Mouse (Mus musculus): ENCODE measurements around the gene Trim66. TPM values are rescaled to one million over a fixed set of nuclear protein-coding genes. Genes with fewer than 3 reads are reported as not detected.

The Trim66 gene
- polyA plus RNA-seq, 1 experiment from 2014 or later: 0.02 TPM

GRCm38 (mm10) chr7:109541609-109542363 lies 33.9 kb upstream of the Trim66 start:
- Histone ChIP-seq H3K9me3 (ENCODE audit: low read length) (no peaks in the 10 kb centered on the region), H3K27me3 (ENCODE audit: insufficient read depth, low read length) (no peaks in the 10 kb centered on the region), H3K27ac (ENCODE audit: low read depth) (no peak overlapping the region), H3K9ac (replicated peaks) (no peak overlapping the region), H3K4me3 (ENCODE audit: low read depth, low read length) (no peak overlapping the region), H3K36me3 (replicated peaks; ENCODE audit: insufficient read depth, low read length) (peaks cover 44% of the 10 kb centered on the region), H3K4me2 (ENCODE audit: low read depth, low read length) (no peak overlapping the region), H3K4me1 (ENCODE audit: insufficient read depth) (no peaks in the 10 kb centered on the region)
- 44% methylated on average over 10 of the region's 10 CpGs for WGBS (ENCODE audit: insufficient replicate concordance)
- TF ChIP-seq CTCF (IDR thresholded peaks at IDR 0.05; ENCODE audit: low read depth) (no peak), EP300 (IDR thresholded peaks at IDR 0.05; ENCODE audit: low read depth) (no peak)
- no peak for DNase-seq
- ATAC-seq: peak; percentile 48; the same call in 1 of the 2 replicates

GRCm38 (mm10) chr7:109540902-109541301 lies 33.0 kb upstream of the Trim66 start:
- Histone ChIP-seq H3K27me3 (ENCODE audit: insufficient read depth, low read length) (no peaks in the 10 kb centered on the region), H3K9ac (replicated peaks) (no peak overlapping the region), H3K4me2 (ENCODE audit: low read depth, low read length) (no peak overlapping the region), H3K27ac (ENCODE audit: low read depth) (no peak overlapping the region), H3K9me3 (ENCODE audit: low read length) (no peaks in the 10 kb centered on the region), H3K4me3 (ENCODE audit: low read depth, low read length) (no peak overlapping the region), H3K36me3 (replicated peaks; ENCODE audit: insufficient read depth, low read length) (peaks cover 44% of the 10 kb centered on the region), H3K4me1 (ENCODE audit: insufficient read depth) (no peaks in the 10 kb centered on the region)
- DNase-seq: no peak
- TF ChIP-seq EP300 (IDR thresholded peaks at IDR 0.05; ENCODE audit: low read depth): no peak
- no peak for TF ChIP-seq CTCF (IDR thresholded peaks at IDR 0.05; ENCODE audit: low read depth)
- ATAC-seq: no peak

DNA sequence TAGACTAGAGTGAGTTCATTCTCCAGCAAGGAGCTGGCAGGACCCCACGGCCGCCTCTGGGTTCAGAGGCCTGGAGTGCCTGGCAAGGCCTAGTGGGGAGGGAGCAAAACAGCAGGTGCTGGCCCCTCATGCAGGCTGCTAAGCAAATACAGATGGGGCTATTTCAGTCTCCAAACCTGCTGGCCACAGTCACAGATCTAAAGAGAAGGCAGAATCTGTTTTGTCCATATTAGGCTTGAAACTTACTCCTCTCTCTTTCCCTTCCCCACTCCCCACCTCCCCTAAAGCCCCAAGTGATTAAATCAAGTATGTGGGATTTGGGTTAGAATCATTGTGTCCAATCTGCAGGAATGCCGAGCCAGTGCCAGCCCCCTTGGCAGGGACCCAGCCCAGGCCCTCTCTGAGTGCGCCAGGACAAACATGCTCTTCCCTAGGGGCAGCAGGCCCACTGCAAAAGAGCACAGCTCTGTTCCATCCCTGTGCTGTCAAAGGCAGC lies 28.6 kb upstream of the Trim66 start:
- no peak for DNase-seq
- peaks cover 41% of the 10 kb centered on the region for H3K36me3 ChIP-seq (replicated peaks; ENCODE audit: insufficient read depth, low read length)

GRCm38 (mm10) chr7:109534921-109535320 lies 27.0 kb upstream of the Trim66 start:
- ATAC-seq: no peak
- H3K4me2 ChIP-seq (ENCODE audit: low read depth, low read length): no peak overlapping the region
- no peaks in the 10 kb centered on the region for H3K4me1 ChIP-seq (ENCODE audit: insufficient read depth)
- TF ChIP-seq EP300 (IDR thresholded peaks at IDR 0.05; ENCODE audit: low read depth) (no peak), CTCF (IDR thresholded peaks at IDR 0.05; ENCODE audit: low read depth) (no peak)
- no peak overlapping the region for H3K4me3 ChIP-seq (ENCODE audit: low read depth, low read length)
- peaks cover 42% of the 10 kb centered on the region for H3K36me3 ChIP-seq (replicated peaks; ENCODE audit: insufficient read depth, low read length)
- H3K9ac ChIP-seq (replicated peaks): no peak overlapping the region
- H3K27ac ChIP-seq (ENCODE audit: low read depth): no peak overlapping the region
- H3K27me3 ChIP-seq (ENCODE audit: insufficient read depth, low read length): no peaks in the 10 kb centered on the region
- DNase-seq: no peak
- 87% methylated on average over 3 of the region's 3 CpGs for WGBS (ENCODE audit: insufficient replicate concordance)
- no peaks in the 10 kb centered on the region for H3K9me3 ChIP-seq (ENCODE audit: low read length)

More for the DNA sequence above, 28.6 kb upstream of the Trim66 start:
- Histone ChIP-seq H3K27ac (ENCODE audit: low read depth) (no peak overlapping the region), H3K4me2 (ENCODE audit: low read depth, low read length) (no peak overlapping the region), H3K27me3 (ENCODE audit: insufficient read depth, low read length) (no peaks in the 10 kb centered on the region), H3K4me3 (ENCODE audit: low read depth, low read length) (no peak overlapping the region), H3K4me1 (ENCODE audit: insufficient read depth) (no peaks in the 10 kb centered on the region), H3K9me3 (ENCODE audit: low read length) (no peaks in the 10 kb centered on the region), H3K9ac (replicated peaks) (no peak overlapping the region)
- TF ChIP-seq CTCF (IDR thresholded peaks at IDR 0.05; ENCODE audit: low read depth): no peak
- TF ChIP-seq EP300 (IDR thresholded peaks at IDR 0.05; ENCODE audit: low read depth): no peak
- ATAC-seq: no peak
- WGBS (ENCODE audit: insufficient replicate concordance): 81% methylated on average over 4 of the region's 4 CpGs

DNA sequence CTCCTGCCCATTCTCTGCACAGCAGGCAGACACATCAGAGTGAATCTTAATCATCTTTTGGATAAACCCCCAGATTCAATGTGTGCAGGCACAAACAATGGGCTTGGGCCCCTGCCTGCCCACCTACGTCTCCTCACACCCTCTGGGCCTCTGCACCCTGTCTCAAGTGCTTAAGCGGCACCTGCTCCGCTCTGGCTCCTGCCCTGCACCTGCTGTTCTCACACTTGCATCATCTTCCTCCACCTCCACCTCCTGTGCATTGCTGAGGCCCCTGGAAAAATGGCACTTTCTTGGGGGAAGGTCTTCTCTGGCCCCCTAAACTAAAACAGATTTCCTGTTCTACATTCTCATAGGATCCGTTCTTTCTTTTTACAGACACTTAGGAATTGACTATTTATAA lies 26.0 kb upstream of the Trim66 start:
- H3K36me3 ChIP-seq (replicated peaks; ENCODE audit: insufficient read depth, low read length): peaks cover 35% of the 10 kb centered on the region

GRCm38 (mm10) chr7:109533129-109533528 lies 25.2 kb upstream of the Trim66 start:
- Histone ChIP-seq H3K9ac (replicated peaks) (no peak overlapping the region), H3K27ac (ENCODE audit: low read depth) (no peak overlapping the region), H3K27me3 (ENCODE audit: insufficient read depth, low read length) (no peaks in the 10 kb centered on the region), H3K4me1 (ENCODE audit: insufficient read depth) (no peaks in the 10 kb centered on the region), H3K4me2 (ENCODE audit: low read depth, low read length) (no peak overlapping the region), H3K4me3 (ENCODE audit: low read depth, low read length) (no peak overlapping the region), H3K36me3 (replicated peaks; ENCODE audit: insufficient read depth, low read length) (peaks cover 34% of the 10 kb centered on the region), H3K9me3 (ENCODE audit: low read length) (no peaks in the 10 kb centered on the region)
- TF ChIP-seq CTCF (IDR thresholded peaks at IDR 0.05; ENCODE audit: low read depth): no peak
- no peak for TF ChIP-seq EP300 (IDR thresholded peaks at IDR 0.05; ENCODE audit: low read depth)
- DNase-seq (no peak), ATAC-seq (no peak)
- 68% methylated on average over 4 of the region's 4 CpGs for WGBS (ENCODE audit: insufficient replicate concordance)

More for the DNA sequence above, 26.0 kb upstream of the Trim66 start:
- TF ChIP-seq EP300 (IDR thresholded peaks at IDR 0.05; ENCODE audit: low read depth) (no peak), CTCF (IDR thresholded peaks at IDR 0.05; ENCODE audit: low read depth) (no peak)
- H3K27me3 ChIP-seq (ENCODE audit: insufficient read depth, low read length): no peaks in the 10 kb centered on the region
- H3K4me2 ChIP-seq (ENCODE audit: low read depth, low read length): no peak overlapping the region
- no peak overlapping the region for H3K4me3 ChIP-seq (ENCODE audit: low read depth, low read length)
- WGBS (ENCODE audit: insufficient replicate concordance): 89% methylated on average over 4 of the region's 4 CpGs
- H3K9me3 ChIP-seq (ENCODE audit: low read length): no peaks in the 10 kb centered on the region
- DNase-seq (no peak), ATAC-seq (no peak)
- no peak overlapping the region for H3K27ac ChIP-seq (ENCODE audit: low read depth)
- no peaks in the 10 kb centered on the region for H3K4me1 ChIP-seq (ENCODE audit: insufficient read depth)
- no peak overlapping the region for H3K9ac ChIP-seq (replicated peaks)

Data from liver, postnatal 0 days (tissue).